Mouse (Mus musculus): Measurements from ENCODE around the gene Large1. TPM values are rescaled to one million over a fixed set of nuclear protein-coding genes. Genes with fewer than 3 reads are reported as not detected.
A peak's percentile ranks its signal among the peaks of the same experiment; 100 is the strongest.
"Not testable (repeated sequence)": the region's sequence is repeated elsewhere in the genome, so short reads cannot be mapped to it uniquely, and the experiment has no call there.

Large1 gene
- polyA plus RNA-seq, 1 experiment from 2014 or later, result 0.67 TPM

DNA sequence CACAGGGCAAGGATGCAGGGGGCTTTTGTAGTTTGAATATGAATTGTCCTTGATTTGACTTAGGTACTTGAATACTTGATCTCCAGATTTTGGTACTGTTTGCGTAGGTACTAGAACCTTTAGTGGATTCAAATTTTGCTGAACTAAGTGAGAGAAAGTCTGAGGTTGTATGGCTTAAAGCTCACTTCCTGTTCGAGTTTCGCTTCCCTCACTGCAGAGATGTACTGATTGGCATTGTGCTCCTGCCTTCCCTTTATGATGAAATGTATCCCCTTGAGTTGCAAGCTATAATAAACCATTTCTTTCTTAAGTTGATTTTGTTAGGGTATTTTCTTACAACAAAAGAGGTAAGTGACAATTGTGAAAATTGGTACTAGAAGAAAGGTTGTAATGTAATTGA lies 253.8 kb downstream of the Large1 start:
- H3K4me3 ChIP-seq (replicated peaks), result no peak overlapping the region
- ATAC-seq (ENCODE audit: low read depth) (no peak), DNase-seq (no peak)
- peaks cover 8% of the 10 kb centered on the region; the same call in 1 of the 2 replicates for H3K4me1 ChIP-seq (replicated peaks)
- 57% methylated on average over 3 of the region's 3 CpGs for WGBS (ENCODE audit: insufficient replicate concordance)
- H3K4me2 ChIP-seq, result no peak overlapping the region
- H3K9ac ChIP-seq, result no peak overlapping the region
- H3K27me3 ChIP-seq, result no peaks in the 10 kb centered on the region
- H3K9me3 ChIP-seq (replicated peaks), result no peaks in the 10 kb centered on the region
- no peak overlapping the region for H3K27ac ChIP-seq
- no peaks in the 10 kb centered on the region for H3K36me3 ChIP-seq

DNA sequence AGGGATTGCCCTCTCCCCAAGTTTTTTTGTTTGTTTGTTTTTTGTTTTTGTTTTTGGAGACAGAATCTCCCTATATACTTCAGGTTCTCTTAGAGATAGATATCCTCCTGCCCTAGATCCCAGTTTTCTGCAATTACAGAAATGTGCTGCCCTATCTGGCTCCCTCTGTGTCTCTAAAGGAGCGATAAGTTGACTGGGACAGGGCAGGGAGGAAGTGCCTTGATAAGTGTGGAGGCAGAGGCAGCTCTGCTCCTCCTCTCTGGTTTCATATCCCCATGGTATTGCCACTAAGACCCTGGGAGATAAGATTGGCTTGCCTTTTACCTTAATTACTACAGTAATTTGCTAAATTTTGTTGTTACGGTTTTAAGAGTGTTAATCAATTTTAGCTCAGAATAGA lies 256.4 kb downstream of the Large1 start:
- 15% methylated on average over 2 of the region's 2 CpGs for WGBS (ENCODE audit: insufficient replicate concordance)
- H3K4me1 ChIP-seq (replicated peaks), result peaks cover 8% of the 10 kb centered on the region; the same call in 1 of the 2 replicates
- DNase-seq (peak; percentile 1), ATAC-seq (ENCODE audit: low read depth) (peak; percentile 60; the same call in 1 of the 2 replicates)
- H3K9ac ChIP-seq, result no peak overlapping the region
- no peaks in the 10 kb centered on the region for H3K9me3 ChIP-seq (replicated peaks)
- H3K27ac ChIP-seq, result no peak overlapping the region
- no peaks in the 10 kb centered on the region for H3K36me3 ChIP-seq
- H3K27me3 ChIP-seq, result no peaks in the 10 kb centered on the region
- H3K4me2 ChIP-seq, result no peak overlapping the region
- H3K4me3 ChIP-seq (replicated peaks), result no peak overlapping the region

DNA sequence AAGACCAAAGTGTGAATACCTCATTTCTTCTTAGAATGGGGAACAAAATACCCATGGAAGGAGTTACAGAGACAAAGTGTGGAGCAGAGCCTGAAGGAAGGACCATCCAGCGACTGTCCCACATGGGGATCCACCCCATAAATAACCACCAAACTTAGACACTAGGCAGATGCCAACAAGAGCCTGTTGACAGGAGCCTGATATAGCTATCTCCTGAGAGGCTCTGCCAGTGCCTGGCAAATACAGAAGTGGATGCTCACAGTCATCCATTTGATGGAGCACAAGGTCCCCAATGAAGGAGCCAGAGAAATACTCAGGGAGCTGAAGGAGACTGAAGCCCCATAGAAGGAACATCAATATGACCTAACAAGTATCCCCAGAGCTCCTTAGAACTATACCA lies 275.6 kb downstream of the Large1 start:
- not testable (repeated sequence) for DNase-seq; H3K4me2 ChIP-seq; H3K9ac ChIP-seq; H3K9me3 ChIP-seq (replicated peaks); H3K36me3 ChIP-seq; ATAC-seq (ENCODE audit: low read depth); H3K4me3 ChIP-seq (replicated peaks); H3K4me1 ChIP-seq (replicated peaks); H3K27ac ChIP-seq; H3K27me3 ChIP-seq
- WGBS (ENCODE audit: insufficient replicate concordance), result 48% methylated on average over 1 of the region's 1 CpGs

- ATAC-seq (ENCODE audit: low read depth) (no peak), DNase-seq (no peak)
- WGBS (ENCODE audit: insufficient replicate concordance), result 43% methylated on average over 1 of the region's 1 CpGs
These were observed 291.9 kb downstream of the Large1 start for GRCm38 (mm10) chr8:73061410-73061809.

GRCm38 (mm10) chr8:73054726-73055125 lies 298.6 kb downstream of the Large1 start:
- WGBS (ENCODE audit: insufficient replicate concordance), result 50% methylated on average over 1 of the region's 1 CpGs

More at GRCm38 (mm10) chr8:73061410-73061809, 291.9 kb downstream of the Large1 start:
- Histone ChIP-seq H3K27me3 (no peaks in the 10 kb centered on the region), H3K36me3 (no peaks in the 10 kb centered on the region), H3K4me3 (replicated peaks) (no peak overlapping the region), H3K27ac (no peak overlapping the region), H3K4me2 (no peak overlapping the region), H3K9ac (no peak overlapping the region), H3K9me3 (replicated peaks) (no peaks in the 10 kb centered on the region), H3K4me1 (replicated peaks) (no peaks in the 10 kb centered on the region)

GRCm38 (mm10) chr8:73053878-73054277 lies 299.5 kb downstream of the Large1 start:
- Histone ChIP-seq H3K4me3 (replicated peaks) (no peak overlapping the region), H3K4me2 (no peak overlapping the region), H3K27me3 (no peaks in the 10 kb centered on the region), H3K9me3 (replicated peaks) (no peaks in the 10 kb centered on the region), H3K27ac (no peak overlapping the region), H3K4me1 (replicated peaks) (no peaks in the 10 kb centered on the region), H3K9ac (no peak overlapping the region), H3K36me3 (no peaks in the 10 kb centered on the region)
- DNase-seq (no peak), ATAC-seq (ENCODE audit: low read depth) (no peak)
- WGBS (ENCODE audit: insufficient replicate concordance), result 67% methylated on average over 3 of the region's 3 CpGs

More at GRCm38 (mm10) chr8:73054726-73055125, 298.6 kb downstream of the Large1 start:
- Histone ChIP-seq H3K27me3 (no peaks in the 10 kb centered on the region), H3K4me1 (replicated peaks) (no peaks in the 10 kb centered on the region), H3K4me3 (replicated peaks) (no peak overlapping the region), H3K9ac (no peak overlapping the region), H3K9me3 (replicated peaks) (no peaks in the 10 kb centered on the region), H3K36me3 (no peaks in the 10 kb centered on the region), H3K27ac (no peak overlapping the region), H3K4me2 (no peak overlapping the region)
- no peak for DNase-seq
- ATAC-seq (ENCODE audit: low read depth), result no peak

- H3K27ac ChIP-seq, result no peak overlapping the region
- H3K4me2 ChIP-seq, result no peak overlapping the region
- no peak overlapping the region for H3K4me3 ChIP-seq (replicated peaks)
- no peak for ATAC-seq (ENCODE audit: low read depth)
- no peaks in the 10 kb centered on the region for H3K27me3 ChIP-seq
- no peaks in the 10 kb centered on the region for H3K4me1 ChIP-seq (replicated peaks)
- no peak overlapping the region for H3K9ac ChIP-seq
- 52% methylated on average over 1 of the region's 1 CpGs for WGBS (ENCODE audit: insufficient replicate concordance)
- DNase-seq, result no peak
- H3K9me3 ChIP-seq (replicated peaks), result no peaks in the 10 kb centered on the region
- H3K36me3 ChIP-seq, result no peaks in the 10 kb centered on the region
These were observed 300.9 kb downstream of the Large1 start for GRCm38 (mm10) chr8:73052414-73052813.

DNA sequence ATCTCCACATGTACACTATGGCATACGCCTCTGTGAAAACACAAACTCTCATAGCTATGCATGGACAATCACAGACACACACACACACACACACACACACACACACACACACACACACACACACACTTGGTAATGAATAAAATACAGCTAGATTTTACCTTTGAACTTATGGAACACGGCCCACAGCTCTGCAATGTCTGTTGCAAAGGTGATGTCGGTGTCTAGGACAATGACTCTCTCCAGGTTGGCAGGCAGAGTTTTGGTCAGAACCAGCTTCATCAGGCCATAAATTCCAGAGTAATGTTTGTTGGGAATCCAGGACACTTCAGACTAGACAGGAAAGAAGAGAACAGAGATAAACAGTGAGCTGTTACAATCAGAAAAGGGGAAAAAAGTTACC lies 305.2 kb downstream of the Large1 start:
- H3K4me2 ChIP-seq, result no peak overlapping the region
- 82% methylated on average over 3 of the region's 3 CpGs for WGBS (ENCODE audit: insufficient replicate concordance)
- no peak for ATAC-seq (ENCODE audit: low read depth)

GRCm38 (mm10) chr8:73029787-73030186 lies 323.6 kb downstream of the Large1 start:
- Histone ChIP-seq H3K9me3 (replicated peaks) (no peaks in the 10 kb centered on the region), H3K27me3 (no peaks in the 10 kb centered on the region), H3K36me3 (no peaks in the 10 kb centered on the region)

More for the DNA sequence above, 305.2 kb downstream of the Large1 start:
- H3K9me3 ChIP-seq (replicated peaks), result no peaks in the 10 kb centered on the region
- no peak overlapping the region for H3K9ac ChIP-seq
- no peaks in the 10 kb centered on the region for H3K27me3 ChIP-seq
- H3K4me1 ChIP-seq (replicated peaks), result no peaks in the 10 kb centered on the region
- DNase-seq, result no peak
- H3K27ac ChIP-seq, result no peak overlapping the region
- H3K36me3 ChIP-seq, result no peaks in the 10 kb centered on the region
- no peak overlapping the region for H3K4me3 ChIP-seq (replicated peaks)

DNA sequence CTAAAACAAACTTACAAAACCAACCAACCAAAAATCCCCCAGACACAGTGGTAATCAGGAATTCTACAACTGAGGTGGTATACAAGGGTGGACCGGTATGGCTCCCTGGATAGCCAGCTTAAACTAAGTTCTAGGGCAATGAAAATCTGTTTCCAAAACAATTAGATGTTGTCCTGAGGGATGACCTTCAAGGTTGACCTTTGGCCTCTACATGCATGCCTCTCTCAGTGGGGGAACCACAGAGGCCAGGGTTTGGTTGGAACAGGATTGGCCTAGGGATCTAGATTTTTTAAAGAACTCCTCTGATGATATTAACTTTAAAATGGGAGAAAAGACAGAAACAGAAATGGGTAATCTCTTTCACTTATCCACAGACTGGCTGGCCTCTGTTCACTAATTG lies 335.1 kb downstream of the Large1 start:
- 77% methylated on average over 1 of the region's 1 CpGs for WGBS (ENCODE audit: insufficient replicate concordance)
- no peak overlapping the region for H3K9ac ChIP-seq
- H3K9me3 ChIP-seq (replicated peaks), result no peaks in the 10 kb centered on the region
- DNase-seq (no peak), ATAC-seq (ENCODE audit: low read depth) (no peak)
- H3K27me3 ChIP-seq, result no peaks in the 10 kb centered on the region
- no peak overlapping the region for H3K4me3 ChIP-seq (replicated peaks)
- H3K36me3 ChIP-seq, result no peaks in the 10 kb centered on the region
- no peaks in the 10 kb centered on the region for H3K4me1 ChIP-seq (replicated peaks)
- no peak overlapping the region for H3K27ac ChIP-seq
- H3K4me2 ChIP-seq, result no peak overlapping the region

More at GRCm38 (mm10) chr8:73029787-73030186, 323.6 kb downstream of the Large1 start:
- DNase-seq (no peak), ATAC-seq (ENCODE audit: low read depth) (no peak)
- Histone ChIP-seq H3K4me3 (replicated peaks) (no peak overlapping the region), H3K9ac (no peak overlapping the region), H3K4me1 (replicated peaks) (no peaks in the 10 kb centered on the region), H3K27ac (no peak overlapping the region), H3K4me2 (no peak overlapping the region)

DNA sequence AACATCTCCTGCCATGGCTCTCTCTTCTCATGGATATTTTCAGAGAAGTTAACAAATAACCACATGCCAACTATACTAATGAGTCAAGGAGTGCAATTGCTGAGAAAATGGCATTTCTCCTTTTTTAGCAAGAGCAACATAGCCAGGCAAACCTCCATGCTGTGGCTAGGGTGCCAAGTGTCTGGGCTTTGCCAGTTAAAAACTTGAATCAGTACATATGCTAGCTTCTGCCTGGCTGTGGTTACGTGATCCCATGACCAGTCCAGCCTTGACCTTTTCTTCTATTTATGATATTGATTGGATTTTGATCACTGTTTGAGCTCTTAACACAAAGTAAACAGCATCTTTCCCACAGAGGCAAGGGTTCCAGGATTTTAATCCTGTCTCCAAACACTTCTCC lies 335.7 kb downstream of the Large1 start:
- H3K36me3 ChIP-seq, result no peaks in the 10 kb centered on the region
- no peak overlapping the region for H3K4me2 ChIP-seq
- no peaks in the 10 kb centered on the region for H3K4me1 ChIP-seq (replicated peaks)
- H3K9ac ChIP-seq, result no peak overlapping the region
- 44% methylated on average over 1 of the region's 1 CpGs for WGBS (ENCODE audit: insufficient replicate concordance)
- no peak overlapping the region for H3K27ac ChIP-seq
- no peaks in the 10 kb centered on the region for H3K27me3 ChIP-seq
- H3K9me3 ChIP-seq (replicated peaks), result no peaks in the 10 kb centered on the region
- DNase-seq, result no peak
- no peak overlapping the region for H3K4me3 ChIP-seq (replicated peaks)
- no peak for ATAC-seq (ENCODE audit: low read depth)

DNA sequence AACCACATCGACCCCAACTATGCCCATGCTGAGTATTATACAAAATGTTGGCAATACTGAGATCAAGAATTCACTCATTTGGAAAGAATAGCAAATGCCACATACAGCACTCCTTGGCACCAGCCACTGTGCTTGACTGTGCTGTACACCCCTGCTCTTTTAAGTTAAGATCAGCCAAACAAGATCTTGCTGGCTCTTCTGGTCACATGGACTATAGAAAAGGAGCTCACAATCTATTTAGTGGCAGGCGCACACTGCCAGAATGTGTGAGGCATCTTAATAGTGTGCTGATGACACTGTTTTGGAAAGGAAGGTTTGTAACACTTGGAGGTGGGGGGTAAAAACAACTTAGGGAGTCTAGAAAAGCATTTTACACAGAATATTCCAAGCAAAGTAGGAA lies 337.0 kb downstream of the Large1 start:
- Histone ChIP-seq H3K4me2 (no peak overlapping the region), H3K27me3 (no peaks in the 10 kb centered on the region), H3K4me3 (replicated peaks) (no peak overlapping the region), H3K9ac (no peak overlapping the region), H3K9me3 (replicated peaks) (no peaks in the 10 kb centered on the region), H3K4me1 (replicated peaks) (no peaks in the 10 kb centered on the region), H3K36me3 (no peaks in the 10 kb centered on the region), H3K27ac (no peak overlapping the region)
- 61% methylated on average over 2 of the region's 2 CpGs for WGBS (ENCODE audit: insufficient replicate concordance)
- no peak for ATAC-seq (ENCODE audit: low read depth)
- no peak for DNase-seq

Data from liver, embryonic 13.5 days (tissue).